Mouse (Mus musculus) liver (tissue): ENCODE data around the gene Gse1.
A peak's percentile ranks its signal among the peaks of the same experiment; 100 is the strongest.
"Not testable (repeated sequence)": the region's sequence is repeated elsewhere in the genome, so short reads cannot be mapped to it uniquely, and the experiment has no call there.

Experiments used
- DNase-seq: peaks from one replicate; pipeline ENCODE4 v3.0.0-alpha.2; 2020; ENCODE audit warnings: mixed read lengths

The Gse1 gene

DNA sequence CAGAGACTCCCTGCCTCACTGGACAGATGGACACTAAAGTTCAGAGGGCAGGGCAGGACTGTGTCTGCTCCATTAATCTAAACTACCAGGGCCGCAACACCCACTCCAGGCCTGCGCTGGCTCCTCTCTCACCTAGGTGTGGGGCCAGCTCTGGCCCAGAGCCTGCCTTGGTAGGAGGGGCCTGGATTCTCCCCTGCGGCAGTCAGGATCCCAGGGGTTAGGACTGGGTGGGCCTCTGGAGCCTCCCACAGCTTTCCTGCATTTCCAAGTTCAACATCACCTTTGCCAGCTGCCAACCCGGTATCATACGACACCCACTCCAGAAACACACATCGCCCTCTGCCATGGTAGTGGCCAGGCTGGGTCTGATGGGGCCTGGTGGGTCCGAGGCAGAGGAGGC is 102.8 kb downstream of the Gse1 start:
- no peak for DNase-seq

DNA sequence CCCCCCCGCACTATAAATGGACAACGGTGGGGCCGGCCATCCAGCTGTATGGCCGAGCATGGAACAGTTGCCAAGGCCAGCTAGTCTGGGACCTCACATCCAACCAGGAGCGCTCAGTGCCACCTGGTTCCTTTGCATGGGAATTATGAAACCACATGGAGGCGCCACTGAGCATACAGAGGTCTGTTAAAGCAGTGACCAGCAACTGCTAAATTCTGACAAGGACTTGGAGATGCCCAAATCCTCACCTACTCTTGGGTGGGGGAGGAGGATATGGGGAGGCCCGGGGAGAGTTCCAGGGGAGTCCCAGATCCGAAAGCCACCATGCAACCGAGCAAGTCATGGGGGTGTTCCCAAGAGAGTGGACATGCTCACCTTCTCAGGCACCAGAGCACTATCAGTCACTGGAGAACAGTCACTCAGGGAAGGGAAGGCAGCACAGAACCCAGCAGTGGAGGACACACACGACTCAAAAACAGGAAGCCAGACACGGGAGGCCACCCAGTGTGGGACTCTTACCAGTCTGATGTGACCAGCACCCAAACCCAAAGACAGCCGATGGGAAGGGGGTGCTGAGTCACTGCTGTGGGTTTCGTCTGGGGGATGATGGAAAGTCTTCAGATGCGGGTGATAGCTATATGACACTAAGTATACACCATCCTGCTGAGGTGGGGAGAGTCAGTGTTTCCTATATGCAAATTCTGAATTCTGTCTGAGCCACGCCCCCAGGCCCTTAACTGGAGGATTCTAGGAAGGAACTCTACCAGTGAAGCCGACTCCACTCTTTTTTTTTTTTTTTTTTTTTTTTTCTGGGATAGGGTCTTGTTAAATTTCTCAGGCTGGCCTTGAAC is 104.3 kb downstream of the Gse1 start:
- DNase-seq = peak; percentile 62

DNA sequence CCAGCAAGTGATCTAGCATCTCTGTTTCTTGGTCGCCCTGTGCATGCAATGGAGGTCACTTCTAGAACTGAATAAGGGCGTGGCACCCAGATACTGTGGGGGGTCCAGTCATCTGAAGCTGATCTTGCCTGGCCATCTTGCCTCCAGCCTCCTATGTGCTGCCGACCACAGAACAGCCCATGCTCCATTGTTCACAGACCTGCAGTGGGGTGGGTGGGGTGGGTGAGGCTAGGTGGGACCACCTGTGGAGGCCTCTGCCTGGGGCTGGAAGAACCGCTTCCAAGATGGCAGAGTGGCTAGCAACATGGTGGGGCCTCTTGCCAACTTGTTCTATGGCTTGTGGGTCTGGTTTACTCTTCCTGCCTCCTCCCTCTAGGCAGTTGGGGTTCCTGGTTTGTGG is 105.4 kb downstream of the Gse1 start:
- no peak for DNase-seq

DNA sequence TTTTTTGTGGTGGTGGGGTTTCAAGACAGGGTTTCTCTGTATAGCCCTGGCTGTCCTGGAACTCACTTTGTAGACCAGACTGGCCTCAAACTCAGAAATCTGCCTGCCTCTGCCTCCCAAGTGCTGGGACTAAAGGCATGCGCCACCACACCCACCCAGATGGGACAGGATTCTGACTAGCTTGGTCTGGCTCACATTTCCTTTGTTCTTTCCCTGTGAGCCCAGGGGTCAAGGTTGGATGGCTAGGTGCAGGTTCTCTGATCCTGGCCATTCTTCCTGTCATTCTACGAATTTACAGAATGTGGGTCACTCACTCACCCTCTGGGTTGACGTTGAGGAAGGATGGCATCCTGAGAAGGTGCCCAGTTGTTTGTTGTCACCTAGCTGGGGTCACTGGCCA is 106.0 kb downstream of the Gse1 start:
- DNase-seq = not testable (repeated sequence)

DNA sequence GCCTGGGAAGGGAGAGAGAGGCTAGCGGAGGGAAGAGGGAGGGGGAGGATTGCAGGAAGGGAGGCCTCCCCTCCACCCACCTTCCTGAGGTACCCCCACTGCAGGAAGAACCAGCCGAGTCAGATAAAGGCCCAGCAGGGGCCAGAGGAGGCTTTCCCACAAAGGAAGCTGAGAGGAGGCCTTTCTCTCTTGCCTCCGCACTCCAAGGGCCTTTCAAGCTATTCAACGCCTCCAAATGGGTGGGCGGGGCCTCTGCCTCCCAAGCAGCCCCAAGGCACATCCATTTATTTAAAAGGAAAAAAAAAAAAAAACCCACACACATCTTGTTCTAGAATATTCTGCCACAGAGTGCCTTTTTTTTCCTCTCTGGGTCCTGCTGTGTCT is 106.6 kb downstream of the Gse1 start:
- peak; percentile 72 for DNase-seq

DNA sequence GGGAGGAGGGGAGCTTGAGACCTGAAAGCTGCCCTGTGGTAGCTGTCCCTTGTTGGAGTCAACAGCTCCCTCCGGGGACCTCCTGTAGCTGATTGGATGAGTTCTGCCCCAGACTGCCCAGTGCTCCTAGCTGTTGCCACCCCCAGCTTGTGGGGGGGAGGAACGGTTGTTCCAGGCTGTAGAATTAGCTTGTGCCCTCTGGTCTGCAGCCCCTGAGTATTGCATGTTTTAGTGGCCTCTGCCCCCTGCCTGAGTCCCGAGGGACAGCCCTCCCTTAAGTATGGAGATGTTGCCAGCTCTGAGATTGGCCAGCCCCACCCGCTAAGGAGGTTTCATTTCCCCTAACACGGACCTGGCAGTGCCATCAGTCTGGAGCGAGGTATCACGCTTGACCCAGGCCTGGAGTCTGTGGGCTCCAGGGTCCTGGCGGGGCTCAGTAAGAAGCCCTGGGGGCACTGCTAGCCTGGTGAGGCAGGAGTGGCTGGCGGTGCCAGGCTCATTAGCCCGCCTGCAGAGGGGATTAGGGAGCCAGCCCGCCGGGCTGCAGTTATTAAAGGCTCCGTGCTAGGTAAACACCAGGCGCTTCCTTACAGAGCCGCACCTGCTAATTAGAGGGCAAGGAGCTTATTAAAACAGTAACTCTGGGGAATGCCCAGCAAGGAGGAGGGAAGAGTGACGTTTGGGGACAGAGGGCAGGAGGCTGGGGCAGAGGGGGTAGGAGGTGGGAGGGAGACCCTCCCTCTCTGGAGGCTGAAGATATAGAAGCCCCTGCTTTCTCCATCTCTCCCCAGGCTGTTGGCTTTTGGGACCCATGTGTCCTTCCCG is 107.2 kb downstream of the Gse1 start:
- no peak for DNase-seq

DNA sequence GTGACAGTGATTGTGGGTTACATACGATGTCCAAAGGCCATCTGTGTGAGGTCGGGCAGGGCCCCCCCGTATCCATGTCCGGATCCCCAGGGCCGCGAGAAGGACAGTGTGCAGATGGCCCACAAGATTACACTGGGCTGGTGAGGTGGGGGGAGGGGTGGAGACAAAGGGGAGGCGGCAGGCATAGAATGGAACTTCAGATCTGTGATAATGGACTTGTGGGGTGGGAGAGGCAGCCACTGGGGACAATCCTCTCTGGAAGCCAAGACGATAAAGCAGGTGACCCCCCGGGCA is 107.8 kb downstream of the Gse1 start:
- peak; percentile 73 for DNase-seq

DNA sequence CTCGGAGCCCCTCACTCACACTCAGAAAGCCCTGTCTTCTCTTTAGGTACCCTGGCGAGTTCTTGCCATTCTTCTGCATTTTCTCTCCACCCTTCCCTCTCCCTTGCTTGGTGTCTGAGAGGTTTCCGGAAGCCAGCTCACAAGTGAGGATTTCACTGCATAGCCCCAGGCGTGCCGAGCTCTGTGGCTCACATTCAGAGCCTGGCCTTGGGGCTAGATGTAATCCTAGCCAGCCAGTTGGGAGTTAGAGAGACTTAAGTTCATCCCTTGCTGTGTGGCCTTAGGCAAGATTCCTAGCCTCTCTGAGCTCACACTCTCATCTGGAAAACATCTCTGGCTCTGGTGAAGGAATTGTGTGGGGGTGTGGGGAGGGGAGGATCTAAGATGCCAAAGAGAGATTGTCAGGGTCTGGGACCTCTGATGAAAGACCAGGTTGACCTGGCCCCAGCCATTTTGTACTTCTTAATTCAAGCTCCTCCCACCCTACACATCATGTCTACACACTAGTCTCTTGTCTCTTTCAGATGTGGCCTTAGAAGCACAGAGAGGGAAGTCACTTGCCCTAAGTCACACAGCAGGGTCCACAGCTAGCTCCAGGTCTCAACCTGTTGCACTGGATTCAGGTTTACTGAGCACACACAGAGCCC is 108.8 kb downstream of the Gse1 start:
- DNase-seq = no peak

DNA sequence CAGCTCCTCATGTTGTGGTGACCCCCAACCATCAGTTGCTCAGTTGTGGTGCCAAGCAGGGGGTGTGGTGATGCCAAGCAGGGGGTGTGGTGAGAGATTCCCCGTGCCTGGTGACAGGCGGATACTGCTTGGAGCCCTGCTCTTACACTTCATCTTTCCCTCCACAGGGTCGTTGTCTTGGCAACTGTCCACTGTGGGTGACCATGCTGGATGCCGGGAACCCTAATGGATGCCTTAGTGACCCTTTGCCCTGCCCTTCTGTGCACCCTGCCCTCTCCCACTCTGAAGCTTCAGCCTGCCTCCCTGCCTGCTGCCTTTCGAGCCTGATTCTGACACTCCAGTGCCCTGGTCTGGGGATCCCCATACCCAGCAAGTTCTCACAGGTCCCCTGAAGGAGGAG is 109.4 kb downstream of the Gse1 start:
- DNase-seq = no peak

DNA sequence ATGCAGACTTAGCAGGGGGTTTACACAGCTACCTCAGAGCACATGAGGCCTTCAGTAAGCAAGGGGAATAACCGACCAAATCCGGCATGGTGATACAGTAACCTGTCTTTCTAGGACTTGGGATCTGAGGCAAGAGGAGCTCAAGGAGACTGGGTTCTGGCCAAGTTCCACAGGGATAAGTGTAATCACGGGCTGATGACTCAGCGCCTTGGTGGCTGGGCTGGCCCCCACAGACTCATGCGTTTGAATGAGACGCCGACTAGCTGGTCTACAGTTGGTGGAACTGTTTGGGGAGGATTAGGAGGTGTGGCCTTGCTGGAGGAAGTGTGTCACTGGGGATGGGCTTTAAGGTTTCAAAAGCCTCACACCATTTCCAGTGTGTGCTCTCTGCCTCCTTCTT is 110.4 kb downstream of the Gse1 start:
- no peak for DNase-seq

DNA sequence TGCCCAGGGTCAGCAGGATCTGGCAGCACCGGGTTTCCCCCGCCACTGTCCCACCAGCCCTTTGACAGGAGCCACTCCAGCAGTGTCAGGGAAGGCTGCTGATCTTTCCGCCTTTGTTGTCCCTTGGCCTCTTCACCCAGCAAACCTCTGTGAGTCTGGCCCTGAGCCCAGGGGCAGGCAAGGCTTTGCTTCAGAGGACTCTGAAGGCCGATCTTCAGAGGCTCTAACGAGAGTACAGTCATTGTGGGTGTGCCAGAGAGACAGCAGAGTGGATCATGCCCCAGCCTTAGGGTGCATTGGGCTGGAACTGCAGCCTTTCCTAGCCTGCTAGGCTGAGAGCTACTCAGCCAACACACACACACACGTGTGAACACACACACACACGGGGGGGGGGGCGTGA is 111.5 kb downstream of the Gse1 start:
- DNase-seq = no peak

DNA sequence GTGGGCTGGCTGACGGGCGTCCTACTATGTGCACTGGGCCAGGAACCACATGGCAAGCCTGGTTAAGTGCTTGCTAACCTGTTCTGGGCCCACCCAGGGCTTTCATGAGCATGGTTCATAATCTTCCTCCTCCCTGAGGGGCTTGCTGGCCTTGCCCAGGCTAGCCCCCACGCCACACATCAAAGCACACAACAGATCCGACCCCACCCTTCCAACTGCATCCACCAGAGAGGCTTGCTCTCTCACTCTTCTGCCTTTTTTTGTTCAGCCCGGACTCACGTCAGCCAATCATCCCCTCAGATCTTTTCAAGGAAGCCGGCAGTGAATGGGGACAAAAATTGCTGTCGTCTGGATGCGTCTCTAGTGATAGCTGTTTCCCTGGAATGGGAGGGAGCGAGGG is 112.9 kb downstream of the Gse1 start:
- DNase-seq = no peak

DNA sequence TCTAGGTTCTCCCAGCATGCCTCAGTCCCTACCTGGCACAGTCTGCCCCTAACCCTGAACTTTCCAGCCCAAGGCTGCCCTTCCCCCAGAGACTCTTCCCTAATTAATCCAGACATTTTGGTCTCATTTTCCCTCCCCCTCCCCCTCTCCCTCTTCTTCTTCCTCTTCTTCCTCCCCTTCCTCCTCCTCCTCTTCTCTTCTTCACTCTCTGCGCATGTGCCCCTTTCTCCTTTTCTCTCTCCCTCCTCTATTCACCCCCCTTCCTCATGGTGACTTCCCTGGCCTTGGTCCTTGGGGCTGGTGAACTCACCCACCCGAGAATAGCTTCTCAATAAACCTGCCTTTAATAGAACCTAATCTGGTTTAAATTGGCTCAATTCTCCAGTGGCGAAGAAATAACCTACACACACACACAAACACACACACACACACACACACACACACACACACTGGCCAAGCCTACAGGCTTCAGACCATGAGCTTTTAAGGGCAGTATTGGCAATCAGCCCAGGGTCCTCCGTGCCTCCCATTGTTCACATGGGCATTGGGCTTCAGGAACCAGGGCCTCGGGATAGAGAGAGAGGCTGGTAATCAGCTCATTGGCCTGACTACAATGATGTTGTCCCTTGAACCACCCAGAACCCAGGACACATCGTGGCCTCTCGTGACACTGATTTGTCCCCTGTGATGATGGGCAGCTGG is 114.7 kb downstream of the Gse1 start:
- DNase-seq = no peak

DNA sequence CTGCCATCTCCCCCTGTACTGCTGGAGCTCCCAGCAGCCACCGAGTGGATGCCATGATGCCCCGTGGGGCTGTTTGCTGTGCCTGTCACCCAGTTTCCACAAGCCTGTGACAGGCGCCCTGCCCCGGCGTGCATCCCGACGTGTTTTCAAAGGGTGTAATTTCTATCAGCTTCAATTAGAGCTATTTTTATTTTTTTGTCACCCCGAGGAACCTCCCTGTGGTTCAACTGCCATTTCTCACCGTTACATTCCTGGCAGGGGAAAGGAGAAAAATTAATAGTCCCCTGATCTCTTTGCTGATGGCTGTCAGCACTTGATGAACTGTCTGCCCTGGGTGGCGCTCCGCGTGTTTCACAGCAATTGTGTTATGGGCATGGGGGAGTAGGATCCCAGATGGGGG is 115.3 kb downstream of the Gse1 start:
- DNase-seq = no peak

DNA sequence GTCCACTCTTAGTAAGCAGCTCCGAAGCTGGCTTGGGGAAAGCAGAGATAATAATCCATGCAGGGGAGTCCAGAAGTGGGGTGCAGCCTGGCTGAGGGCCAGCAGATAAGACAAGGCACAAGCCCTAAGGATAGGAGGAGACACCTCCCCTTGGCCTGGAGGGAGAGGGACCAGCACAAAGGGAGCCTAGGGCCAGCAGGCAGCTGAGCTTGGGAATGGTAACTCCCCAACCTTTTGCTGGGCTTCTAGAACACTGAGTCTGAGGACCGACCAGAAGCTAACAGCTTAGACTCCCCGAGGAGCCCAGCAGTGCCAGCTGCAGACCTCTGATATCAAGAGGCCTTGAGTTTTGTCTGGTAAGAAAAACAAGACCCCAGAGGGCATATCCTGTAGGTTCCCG is 115.9 kb downstream of the Gse1 start:
- peak; percentile 61 for DNase-seq

DNA sequence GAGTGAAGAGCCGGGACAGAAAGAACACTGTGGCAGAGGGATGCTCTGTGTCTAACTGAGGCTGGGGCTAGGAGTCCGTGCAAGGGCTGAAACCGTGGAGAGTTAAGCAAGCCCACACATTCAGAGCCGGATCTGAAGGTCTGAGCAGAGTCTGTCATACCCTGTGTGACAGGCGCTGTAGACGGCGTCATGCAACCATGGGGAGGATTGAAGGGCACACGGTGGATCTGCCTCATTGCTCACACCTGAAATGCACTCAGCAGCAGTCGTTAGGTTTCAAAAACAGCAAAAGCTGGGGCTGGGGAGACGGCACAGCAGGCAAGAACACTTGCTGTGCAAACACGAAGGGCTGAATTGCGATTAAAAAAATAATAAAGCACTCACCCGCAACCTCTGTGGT is 116.3 kb downstream of the Gse1 start:
- DNase-seq = no peak

DNA sequence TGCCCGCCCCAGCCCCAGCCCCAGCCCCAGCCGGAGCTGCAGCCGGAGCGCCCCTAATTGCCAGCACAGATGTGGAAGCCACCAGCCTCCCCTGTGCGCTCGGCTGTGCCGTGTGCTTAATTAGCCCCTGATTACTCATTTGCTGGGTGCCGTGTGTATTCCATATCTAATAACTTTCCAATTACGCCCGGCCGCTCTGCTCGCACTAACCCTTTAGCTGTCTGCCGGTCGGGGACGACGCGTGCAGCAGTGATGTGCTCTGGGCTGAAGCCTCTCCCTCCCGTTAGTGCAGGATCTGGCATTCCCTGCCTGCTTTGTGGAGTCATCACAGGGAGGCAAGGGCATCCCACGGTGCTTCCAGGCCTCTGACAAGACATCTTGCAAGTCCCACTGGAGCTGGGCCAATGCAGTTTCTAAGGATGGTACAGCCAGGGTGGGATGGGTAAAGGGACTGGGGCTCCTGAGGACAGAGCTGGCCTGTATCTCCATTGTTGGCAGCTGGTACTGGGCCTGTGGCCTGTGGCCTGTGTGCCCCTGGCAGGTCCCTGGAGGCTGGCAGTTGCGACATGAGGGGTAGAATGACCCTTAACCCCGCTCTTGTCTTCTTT is 119.6 kb downstream of the Gse1 start:
- no peak for DNase-seq

DNA sequence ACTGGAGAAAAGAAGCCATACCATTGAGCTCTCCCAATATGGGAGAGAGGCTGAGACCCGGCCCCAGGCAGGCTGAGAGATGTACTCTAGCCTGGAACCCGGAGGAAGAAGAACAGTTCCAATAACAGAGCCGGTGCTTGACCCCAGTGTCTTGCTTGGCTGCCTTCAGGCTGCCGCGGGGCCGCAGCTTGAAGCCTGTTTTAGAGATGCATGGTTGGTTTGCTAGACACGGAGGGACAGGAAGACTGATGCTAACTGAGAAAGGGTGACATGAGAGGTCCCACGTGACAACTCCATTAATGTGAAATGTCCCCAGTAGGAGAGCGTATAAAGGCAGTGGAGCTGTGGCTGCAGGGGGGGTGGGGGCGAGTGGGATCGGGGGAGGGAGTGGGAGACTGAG is 120.7 kb downstream of the Gse1 start:
- no peak for DNase-seq

DNA sequence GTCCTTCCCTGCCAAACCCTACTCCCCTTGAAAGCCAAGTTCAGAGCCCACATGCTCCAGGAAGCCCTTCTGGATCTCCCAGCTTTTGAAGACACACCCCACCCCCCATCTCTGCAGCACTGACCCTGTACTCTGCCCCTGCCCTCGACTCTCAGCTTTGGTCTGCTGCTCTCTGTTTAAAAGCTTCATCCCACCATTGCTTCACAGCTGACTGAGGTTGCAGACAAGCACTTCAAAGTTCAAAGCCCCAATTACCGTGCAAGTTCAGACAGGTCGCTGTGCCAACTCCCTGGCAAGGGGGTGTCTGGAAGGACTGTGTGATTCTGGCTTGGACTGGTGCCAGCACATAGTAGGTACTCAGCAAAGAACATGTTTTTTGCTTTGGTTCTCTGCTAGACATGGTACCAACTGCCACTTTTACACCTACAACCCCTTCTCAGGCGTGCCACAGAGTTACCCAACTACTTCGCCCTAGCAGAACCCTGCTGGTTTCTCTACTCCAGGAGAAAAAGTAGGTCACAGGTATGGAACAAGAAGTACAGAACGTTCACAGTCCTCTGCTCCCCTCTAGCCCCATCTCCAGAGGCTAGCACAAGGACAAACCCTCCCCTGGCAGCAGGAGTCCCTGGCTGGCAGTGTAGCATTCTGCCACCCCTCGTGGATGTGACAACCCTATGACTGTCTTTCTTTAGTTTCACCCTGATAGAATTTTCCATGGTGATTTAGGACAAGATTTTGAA is 123.2 kb downstream of the Gse1 start:
- no peak for DNase-seq

DNA sequence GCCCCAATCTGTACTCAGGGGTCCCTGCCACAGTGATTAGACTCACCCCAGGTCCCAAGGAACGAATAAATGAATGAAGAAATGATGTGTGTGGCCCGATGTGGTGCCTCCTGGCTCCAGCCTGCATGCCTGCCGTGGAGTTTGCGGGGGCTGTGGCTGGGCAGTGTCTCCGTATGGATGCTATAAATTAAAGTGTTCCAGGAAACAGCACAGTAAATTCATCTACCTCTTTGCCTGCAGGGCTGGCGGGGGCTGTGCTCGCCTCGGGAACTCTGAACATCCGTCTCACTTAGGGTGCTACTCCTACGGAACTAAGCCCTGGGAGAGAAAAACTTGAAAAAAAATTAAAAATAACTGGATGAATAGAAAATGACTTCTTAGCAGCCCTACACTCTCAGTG is 123.8 kb downstream of the Gse1 start:
- DNase-seq = no peak

DNA sequence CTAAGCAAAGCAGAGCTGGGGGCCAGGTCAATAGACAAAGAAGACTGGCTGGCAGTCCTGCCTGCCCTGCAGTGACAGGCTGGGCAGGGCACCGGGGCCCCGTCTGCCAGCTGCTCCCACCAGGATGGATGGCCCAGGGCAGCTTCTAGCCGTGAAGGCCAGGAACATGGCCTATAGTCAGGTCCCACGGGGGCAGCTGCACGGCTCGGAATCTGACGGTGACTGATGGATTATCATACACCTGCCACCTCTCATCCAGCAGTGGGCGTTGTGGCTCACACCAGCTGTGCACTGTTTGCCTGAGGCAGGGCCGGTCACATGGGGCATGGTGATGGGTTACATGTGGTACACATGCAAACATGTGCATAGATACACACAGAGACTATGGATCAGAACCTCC is 127.8 kb downstream of the Gse1 start:
- no peak for DNase-seq

DNA sequence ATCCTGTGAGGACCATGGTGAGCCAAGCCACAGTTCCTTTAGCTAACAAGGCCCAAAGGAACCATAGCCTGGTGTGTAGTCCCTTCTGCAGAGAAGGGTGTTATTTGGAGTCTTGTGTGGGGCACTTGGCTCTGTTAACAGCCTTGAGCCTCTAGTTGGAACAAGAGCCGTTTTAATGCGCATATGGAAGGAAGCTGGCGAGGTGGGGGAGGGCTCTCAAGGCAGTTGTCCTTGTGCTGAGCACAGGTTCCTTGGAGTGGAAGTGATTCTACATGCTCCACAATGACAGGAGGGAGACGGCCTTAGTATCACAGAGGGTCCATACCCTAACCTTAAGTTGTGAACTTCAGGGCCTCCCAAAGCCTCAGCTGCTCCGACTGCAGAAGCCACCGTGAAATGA is 129.2 kb downstream of the Gse1 start:
- no peak for DNase-seq
